Mouse (Mus musculus) lung, embryonic 15.5 days (tissue): Measurements from ENCODE around the gene Usp26. TPM values are rescaled to one million over a fixed set of nuclear protein-coding genes. Genes with fewer than 3 reads are reported as not detected.
A peak's percentile ranks its signal among the peaks of the same experiment; 100 is the strongest.

Source experiments
- ATAC-seq: fragments of 200-750 bp; cut with Nextera tagmentation; 2 replicates; pipeline ENCODE4 v1.8.0; 2017; ENCODE audit warnings: moderate number of reproducible peaks, borderline replicate concordance; ENCODE audit not compliant: low FRiP score, low TSS enrichment; ENCODE audit errors: extremely low read depth
- H3K27ac ChIP-seq: fragments of 300-500 bp; sonication (generic); 2 replicates; pipeline ENCODE4 v1.5.1; 2015; ENCODE audit warnings: moderate library complexity, mild to moderate bottlenecking, inconsistent platforms
- H3K27me3 ChIP-seq: fragments of 300-500 bp; sonication (generic); 2 replicates; pipeline ENCODE4 v1.6.1; 2015; ENCODE audit warnings: inconsistent platforms
- H3K36me3 ChIP-seq: fragments of 300-500 bp; sonication (generic); 2 replicates; pipeline ENCODE4 v1.6.1; 2015; ENCODE audit warnings: inconsistent platforms
- H3K4me1 ChIP-seq: fragments of 300-500 bp; sonication (generic); 2 replicates; pipeline ENCODE4 v1.6.1; 2015; ENCODE audit warnings: inconsistent platforms
- H3K4me2 ChIP-seq: fragments of 300-500 bp; sonication (generic); 2 replicates; pipeline ENCODE4 v1.6.1; 2015; ENCODE audit warnings: inconsistent platforms, mild to moderate bottlenecking, moderate library complexity
- H3K4me3 ChIP-seq: fragments of 300-500 bp; sonication (generic); 2 replicates; pipeline ENCODE4 v1.5.1; 2015; ENCODE audit warnings: mild to moderate bottlenecking, inconsistent platforms
- H3K9ac ChIP-seq: fragments of 300-500 bp; sonication (generic); 2 replicates; pipeline ENCODE4 v1.6.1; 2015; ENCODE audit warnings: inconsistent platforms
- H3K9me3 ChIP-seq: fragments of 300-500 bp; sonication (generic); 2 replicates; pipeline ENCODE4 v1.6.1; 2016; ENCODE audit warnings: inconsistent platforms
- WGBS: fragments of 180-500 bp; shearing (Covaris S2); methylation state at CpG from one replicate; pipeline ENCODE4 v1.1.7; 2015; 5-methylcytosine and 5-hydroxymethylcytosine counted together
- polyA plus RNA-seq: library from polyadenylated mRNA; unstranded; fragments of >200 nt; fragmentation: Nextera tagmentation; extraction: Ambion mirVana; gene quantifications from 2 replicates; pipeline ENCODE4 v1.2.1, GENCODE M21; 2015

Gene Usp26
- not detected in 2 replicates for polyA plus RNA-seq

GRCm38 (mm10) chrX:51801133-51801532 is at the start of gene Usp26:
Gene Usp26 (minus strand): TSS chrX:51801233.
- 87% methylated on average over 6 of the region's 6 CpGs for WGBS
- H3K27me3 ChIP-seq, result no peaks in the 10 kb centered on the region
- H3K9me3 ChIP-seq, result no peaks in the 10 kb centered on the region
- no peak within 1 kb of the TSS for H3K9ac ChIP-seq
- no peak within 1 kb of the TSS for H3K27ac ChIP-seq
- no peaks in the 10 kb centered on the region for H3K4me1 ChIP-seq
- no peaks in the 10 kb centered on the region for H3K36me3 ChIP-seq
- no peak within 1 kb of the TSS for H3K4me3 ChIP-seq
- no peak for ATAC-seq
- no peak within 1 kb of the TSS for H3K4me2 ChIP-seq

- Histone ChIP-seq H3K9me3 (no peaks in the 10 kb centered on the region), H3K9ac (no peak overlapping the region), H3K27me3 (no peaks in the 10 kb centered on the region), H3K4me1 (no peaks in the 10 kb centered on the region), H3K4me3 (no peak overlapping the region), H3K36me3 (no peaks in the 10 kb centered on the region), H3K4me2 (no peak overlapping the region), H3K27ac (peak overlapping the region; percentile 57; the same call in 1 of the 2 replicates)
- ATAC-seq, result no peak
- WGBS, result 36% methylated on average over 3 of the region's 3 CpGs
These were observed 13.6 kb upstream of the Usp26 start for GRCm38 (mm10) chrX:51814466-51815247.

- no peak overlapping the region for H3K4me3 ChIP-seq
- no peak overlapping the region for H3K27ac ChIP-seq
- no peaks in the 10 kb centered on the region for H3K27me3 ChIP-seq
- 0% methylated on average over 1 of the region's 1 CpGs for WGBS
- ATAC-seq, result no peak
- no peaks in the 10 kb centered on the region for H3K4me1 ChIP-seq
- no peaks in the 10 kb centered on the region for H3K9me3 ChIP-seq
- H3K4me2 ChIP-seq, result no peak overlapping the region
- H3K36me3 ChIP-seq, result no peaks in the 10 kb centered on the region
- H3K9ac ChIP-seq, result no peak overlapping the region
These were observed 33.6 kb downstream of the Usp26 start for GRCm38 (mm10) chrX:51767457-51767856.

GRCm38 (mm10) chrX:51736450-51736849 is 64.6 kb downstream of the Usp26 start:
- 53% methylated on average over 2 of the region's 2 CpGs for WGBS

GRCm38 (mm10) chrX:51714086-51714745 is 86.8 kb downstream of the Usp26 start:
- Histone ChIP-seq H3K9me3 (no peaks in the 10 kb centered on the region), H3K4me2 (no peak overlapping the region), H3K27ac (no peak overlapping the region), H3K9ac (no peak overlapping the region), H3K36me3 (no peaks in the 10 kb centered on the region), H3K4me3 (no peak overlapping the region), H3K4me1 (no peaks in the 10 kb centered on the region), H3K27me3 (no peaks in the 10 kb centered on the region)
- WGBS, result 38% methylated on average over 8 of the region's 8 CpGs
- ATAC-seq, result no peak

More at GRCm38 (mm10) chrX:51736450-51736849, 64.6 kb downstream of the Usp26 start:
- no peak overlapping the region for H3K9ac ChIP-seq
- H3K27ac ChIP-seq, result no peak overlapping the region
- H3K4me2 ChIP-seq, result no peak overlapping the region
- ATAC-seq, result no peak
- H3K4me1 ChIP-seq, result no peaks in the 10 kb centered on the region
- H3K36me3 ChIP-seq, result no peaks in the 10 kb centered on the region
- H3K27me3 ChIP-seq, result no peaks in the 10 kb centered on the region
- H3K9me3 ChIP-seq, result no peaks in the 10 kb centered on the region
- H3K4me3 ChIP-seq, result no peak overlapping the region

GRCm38 (mm10) chrX:51712996-51713395 is 88.0 kb downstream of the Usp26 start:
- Histone ChIP-seq H3K9ac (no peak overlapping the region), H3K4me3 (no peak overlapping the region), H3K9me3 (no peaks in the 10 kb centered on the region), H3K4me1 (no peaks in the 10 kb centered on the region), H3K4me2 (no peak overlapping the region), H3K27ac (no peak overlapping the region), H3K27me3 (no peaks in the 10 kb centered on the region), H3K36me3 (no peaks in the 10 kb centered on the region)
- WGBS, result 65% methylated on average over 1 of the region's 1 CpGs
- ATAC-seq, result no peak

Other genes starting within 250 kb of the Usp26 start
- gene Hs6st2, start 119.4 kb downstream of the Usp26 start, polyA plus RNA-seq, result 12.5 and 12.8 TPM in 2 replicates
- not detected in 2 replicates for gene 1700080O16Rik, start 171.5 kb upstream of the Usp26 start, polyA plus RNA-seq